Mouse (Mus musculus): Measurements from ENCODE around the gene Ubap2l.

Ubap2l gene

GRCm38 (mm10) chr3:90052351-90053241 lies at the start of gene Ubap2l:
Gene Ubap2l, minus strand, starts transcription at chr3:90052628.
- DNase-seq: peak; percentile 96

GRCm38 (mm10) chr3:90101673-90102072 lies 49.2 kb upstream of the Ubap2l start:
- DNase-seq: no peak

- no peak for DNase-seq
These were observed 48.6 kb upstream of the Ubap2l start for GRCm38 (mm10) chr3:90101010-90101409.

GRCm38 (mm10) chr3:90097928-90098327 lies 45.5 kb upstream of the Ubap2l start:
- no peak for DNase-seq

DNA sequence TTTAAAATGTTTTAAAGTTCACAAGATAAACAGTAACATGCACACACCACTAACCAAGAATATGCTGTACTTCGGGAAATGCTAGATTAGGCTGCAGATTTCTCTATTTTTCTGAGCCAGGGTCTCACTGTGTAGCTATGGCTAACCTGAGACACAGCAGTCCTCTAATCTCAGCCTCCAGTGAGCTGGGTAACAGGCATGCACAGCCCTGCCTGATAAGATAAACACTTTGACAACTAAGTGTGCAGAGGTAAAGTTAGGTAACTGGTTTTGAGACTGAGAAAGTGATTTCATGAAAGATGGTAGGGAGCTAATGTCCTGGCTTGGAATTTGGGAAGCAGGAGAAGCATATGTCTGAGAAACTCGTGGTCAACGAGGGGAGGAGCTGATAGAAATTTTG lies 42.0 kb upstream of the Ubap2l start:
- DNase-seq: no peak

DNA sequence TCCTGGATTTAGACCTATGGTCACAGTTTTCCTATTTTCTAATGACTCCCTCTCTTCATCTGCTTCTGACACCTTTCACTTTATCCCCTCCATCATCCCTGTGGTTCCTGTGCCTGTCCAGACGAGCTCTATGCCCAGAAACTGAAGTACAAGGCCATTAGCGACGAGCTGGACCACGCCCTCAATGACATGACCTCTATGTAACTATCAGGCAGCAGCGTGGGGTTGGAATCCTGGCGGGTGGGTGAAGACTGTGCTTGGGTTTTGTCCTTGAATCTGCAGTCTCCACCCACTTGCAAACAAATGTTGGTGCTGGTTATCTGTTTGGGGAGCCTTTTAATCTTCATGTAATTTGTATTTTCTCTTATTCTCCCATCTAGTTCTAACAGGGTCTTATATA lies 38.5 kb upstream of the Ubap2l start:
- DNase-seq: no peak

GRCm38 (mm10) chr3:90088617-90089016 lies 36.2 kb upstream of the Ubap2l start:
- no peak for DNase-seq

- DNase-seq: no peak
These were observed 33.6 kb upstream of the Ubap2l start for GRCm38 (mm10) chr3:90086068-90086467.

DNA sequence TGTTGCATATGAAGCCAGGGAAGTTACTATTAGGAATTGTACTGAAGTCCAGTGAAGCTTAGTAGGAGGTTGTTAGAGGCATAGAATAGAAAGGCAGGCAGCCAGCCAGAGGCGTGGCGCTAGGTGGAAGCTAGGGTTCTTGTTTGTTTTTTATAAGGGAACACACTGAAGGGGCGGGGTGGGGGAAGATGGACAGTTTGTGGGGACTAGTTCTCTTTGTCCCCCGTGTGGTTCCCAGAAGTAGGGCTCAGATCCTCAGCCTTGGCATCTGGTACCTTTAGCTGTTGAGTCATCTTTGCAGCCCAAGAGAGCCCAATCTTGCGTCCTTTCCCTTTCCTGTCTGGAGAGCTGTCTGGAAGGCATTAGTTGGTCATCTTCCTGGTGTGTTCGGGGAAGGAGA lies 32.9 kb upstream of the Ubap2l start:
- no peak for DNase-seq

DNA sequence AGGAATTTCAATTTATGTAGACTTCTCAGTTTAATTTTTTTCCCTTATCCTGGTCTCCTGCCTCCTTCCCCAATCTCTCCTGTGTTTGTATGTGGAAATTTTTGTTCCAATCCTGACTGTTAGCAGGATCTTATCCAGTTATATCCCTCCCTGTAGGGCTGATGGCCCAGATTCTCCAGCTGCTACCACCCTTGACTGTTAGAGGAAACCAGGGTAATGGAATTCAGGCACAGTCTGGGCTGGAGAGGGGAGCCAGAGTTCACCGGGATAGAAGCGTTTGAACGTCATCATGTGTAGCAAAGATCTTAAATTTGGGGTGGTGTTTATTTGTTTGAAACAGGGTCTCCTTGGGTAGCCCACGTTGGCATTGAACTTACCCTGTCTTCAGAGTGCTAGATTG lies 32.4 kb upstream of the Ubap2l start:
- no peak for DNase-seq

- no peak for DNase-seq
These were observed 31.4 kb upstream of the Ubap2l start for GRCm38 (mm10) chr3:90083698-90084324.

DNA sequence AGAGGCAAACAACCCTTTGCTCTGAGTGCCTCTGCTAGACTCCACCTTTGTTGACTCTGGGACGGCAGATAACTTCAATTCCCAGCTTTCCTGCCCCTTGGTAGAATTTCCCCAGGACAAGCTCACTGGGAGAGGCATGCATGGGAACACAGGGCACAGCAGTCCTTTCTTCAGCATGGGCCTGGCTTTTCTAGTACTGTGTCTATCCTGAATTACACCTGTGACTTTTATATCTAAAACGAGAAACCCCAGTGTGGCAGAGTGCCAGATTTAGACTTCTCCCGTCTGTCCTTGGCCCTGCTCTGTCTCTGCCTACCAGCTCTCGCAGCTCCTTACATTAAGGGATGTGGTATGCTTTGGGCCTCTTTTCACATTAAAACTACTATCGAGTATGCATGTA lies 30.6 kb upstream of the Ubap2l start:
- peak; percentile 34 for DNase-seq

DNA sequence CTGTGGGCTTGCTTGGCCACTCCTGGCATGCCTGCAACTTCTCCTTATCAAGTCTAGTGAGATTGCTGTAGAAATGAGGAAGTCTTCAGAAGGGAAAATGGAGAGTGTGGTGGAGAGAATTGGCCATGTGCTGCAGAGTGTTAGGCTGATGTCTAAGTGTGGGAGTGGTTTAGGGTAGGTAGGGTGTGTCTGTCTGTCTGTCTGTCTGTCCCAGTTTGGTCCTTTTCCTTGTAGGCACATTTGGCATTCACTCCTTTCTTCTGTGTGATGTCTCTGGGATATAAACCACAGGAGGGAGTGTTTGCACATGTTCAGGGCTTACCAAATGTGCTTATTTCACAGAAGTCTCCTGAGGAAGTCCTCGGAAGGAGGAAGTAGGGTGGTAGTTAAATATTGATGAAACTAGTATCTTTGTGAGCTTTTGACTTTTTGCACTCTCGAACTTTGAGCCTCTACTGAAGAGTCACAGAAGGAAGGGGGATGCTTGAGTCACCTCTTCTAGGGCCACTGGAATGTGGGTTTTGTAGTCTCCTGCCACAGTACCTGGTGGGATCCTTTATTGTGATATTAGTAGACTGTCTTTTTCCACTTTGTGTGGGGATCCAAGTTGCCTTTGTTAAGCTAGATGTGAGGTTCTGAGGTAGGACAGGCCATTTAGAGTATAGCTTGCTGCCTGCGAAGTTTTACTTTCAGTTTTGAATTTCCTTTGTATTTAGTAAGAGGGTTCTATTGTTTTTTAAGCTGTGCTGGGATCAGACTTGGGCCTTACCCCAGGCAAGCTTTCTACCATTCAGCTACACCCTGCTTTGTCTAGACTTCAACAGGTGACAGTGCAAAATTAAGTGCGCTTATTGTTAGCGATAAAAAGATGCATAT lies 29.2 kb upstream of the Ubap2l start:
- peak; percentile 81 for DNase-seq

GRCm38 (mm10) chr3:90080498-90080863 lies 28.1 kb upstream of the Ubap2l start:
- no peak for DNase-seq

DNA sequence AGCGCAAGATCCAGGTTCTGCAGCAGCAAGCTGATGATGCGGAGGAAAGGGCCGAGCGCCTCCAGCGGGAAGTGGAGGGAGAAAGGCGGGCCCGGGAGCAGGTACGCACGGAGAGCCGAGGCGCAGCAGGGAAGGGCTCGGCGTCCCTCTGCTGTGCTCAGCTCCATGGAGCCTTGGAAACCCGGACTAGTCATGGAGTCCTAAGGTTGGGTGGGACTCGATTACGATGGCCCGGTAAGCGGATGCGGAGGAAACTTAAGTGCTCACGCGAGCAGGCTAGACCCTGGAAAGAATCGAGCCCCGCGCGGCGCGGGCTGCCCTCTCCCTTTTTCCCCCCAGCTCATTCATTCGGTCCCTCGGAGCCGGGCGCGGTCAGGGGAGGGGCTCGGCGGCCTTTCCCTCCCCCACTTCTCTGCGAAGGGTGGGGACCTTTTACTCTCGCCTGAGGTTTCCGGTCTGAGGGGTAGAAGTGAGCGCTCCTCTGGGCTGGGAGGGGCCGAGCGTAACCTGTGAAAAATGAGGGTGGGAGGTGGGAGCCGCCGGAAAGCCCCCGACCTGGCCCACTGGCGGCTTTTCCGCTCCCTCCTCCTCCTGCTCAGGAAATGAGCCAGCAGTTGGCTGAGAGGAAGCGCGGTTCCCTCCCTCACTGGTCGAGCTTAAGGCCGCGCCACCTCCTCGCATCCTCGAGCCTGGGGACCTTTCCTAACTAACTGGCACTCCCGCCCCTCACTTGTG lies 27.5 kb upstream of the Ubap2l start:
- peak; percentile 71 for DNase-seq

DNA sequence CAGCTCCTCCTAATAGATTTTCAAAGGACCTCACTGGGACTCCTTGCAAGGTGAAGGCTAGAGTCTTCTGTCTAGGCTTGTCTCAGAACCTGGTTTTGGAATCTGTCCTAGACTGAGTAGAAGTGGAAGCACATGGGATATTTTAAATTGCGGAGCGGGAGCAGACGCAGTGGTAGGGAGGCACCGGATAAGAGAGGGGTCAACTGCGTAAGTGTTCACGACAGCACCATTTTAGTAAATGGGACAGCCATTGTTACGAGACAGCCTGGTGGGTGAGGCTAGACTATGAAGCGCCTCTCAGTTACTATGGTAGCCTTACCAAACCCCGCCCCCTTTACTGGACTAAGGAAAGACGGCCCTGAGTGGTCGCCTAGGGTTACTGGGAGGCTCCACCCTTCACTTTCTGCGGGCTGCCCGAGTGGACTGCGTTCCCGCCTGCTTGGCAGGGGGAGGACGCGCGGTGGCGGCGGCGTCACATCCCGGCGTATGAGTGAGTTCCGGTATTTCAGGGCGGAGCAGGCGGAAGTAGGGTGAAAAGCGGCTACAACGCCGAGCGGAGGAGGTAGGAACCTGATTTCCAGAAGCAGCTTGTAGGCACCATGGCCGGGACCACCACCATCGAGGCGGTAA lies 26.8 kb upstream of the Ubap2l start:
- peak; percentile 98 for DNase-seq

DNA sequence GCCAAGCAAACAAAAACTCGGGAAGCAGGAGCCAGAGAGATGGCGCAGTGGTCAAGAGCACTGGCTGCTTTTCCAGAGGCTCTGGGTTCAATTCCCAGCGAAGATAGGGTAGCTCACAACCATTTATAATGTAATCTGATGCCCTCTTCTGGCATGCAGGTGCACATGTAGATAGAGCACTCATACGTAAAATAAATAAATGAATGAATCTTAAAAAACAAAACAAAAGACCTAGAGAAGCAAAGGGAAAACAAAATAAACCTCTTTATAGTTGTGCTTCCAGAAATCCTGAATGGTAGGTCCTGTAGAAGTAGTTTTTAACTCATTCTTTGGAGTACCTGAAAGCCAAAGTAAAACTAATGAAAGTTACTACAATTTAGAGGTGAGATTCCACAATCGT lies 25.8 kb upstream of the Ubap2l start:
- DNase-seq: no peak

DNA sequence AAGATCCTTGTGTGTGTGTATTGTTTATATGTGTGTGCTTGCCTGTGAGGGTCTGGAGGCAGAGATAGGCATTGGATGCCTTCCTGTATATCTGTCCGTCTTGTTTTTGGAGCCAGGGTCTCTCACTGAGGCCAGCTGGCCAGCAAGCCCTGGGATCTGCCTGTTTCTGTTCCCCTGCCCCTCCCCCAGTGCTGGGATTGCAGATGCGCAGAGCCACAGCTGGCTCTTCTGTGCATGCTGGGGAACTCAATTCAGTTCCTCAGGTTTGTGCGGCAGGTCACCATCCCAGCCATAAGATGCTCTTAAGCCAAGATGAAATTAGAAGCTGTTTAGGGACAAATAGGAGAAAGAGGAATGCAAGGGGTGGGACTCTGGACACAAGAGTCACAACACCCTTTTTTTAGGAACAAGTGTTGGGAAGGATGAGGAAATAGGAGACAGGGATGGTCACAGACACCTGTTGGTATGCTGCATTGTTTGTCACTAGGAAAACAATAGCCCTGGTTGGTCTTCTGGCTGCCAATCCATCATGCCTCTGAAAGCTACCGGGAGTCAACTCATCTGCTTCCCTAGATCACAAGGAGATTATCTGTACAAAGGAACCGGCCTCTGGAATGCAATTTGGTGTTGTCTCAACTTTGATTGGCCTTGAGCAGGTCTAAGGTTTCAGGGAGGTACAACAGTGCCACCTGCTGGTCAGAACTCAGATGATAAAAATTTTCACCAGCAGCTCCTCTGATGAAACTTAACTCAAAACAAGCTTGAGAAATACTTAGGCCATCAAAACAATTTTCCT lies 24.7 kb upstream of the Ubap2l start:
- DNase-seq: peak; percentile 89

DNA sequence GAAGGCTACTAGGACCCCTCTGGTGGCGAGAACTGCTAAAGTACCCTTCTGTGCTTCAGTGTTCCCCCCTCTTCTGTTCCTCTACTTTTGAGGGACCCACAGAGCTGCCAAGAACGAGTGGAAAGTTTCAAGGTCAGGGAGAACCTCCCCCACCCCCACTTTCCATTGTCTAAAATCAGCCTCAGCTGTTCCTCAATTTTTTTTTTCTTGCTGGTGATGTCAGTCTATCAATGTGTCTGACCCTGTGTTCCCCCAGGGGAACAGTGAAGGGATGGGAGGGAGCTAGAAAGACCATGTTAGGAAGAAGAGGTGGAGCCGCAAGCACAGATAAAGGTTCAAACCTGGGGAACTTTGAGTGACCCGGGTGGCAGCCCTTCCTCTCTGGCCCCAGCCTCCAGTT lies 19.9 kb upstream of the Ubap2l start, which contains the start of gene Tpm3:
Gene Tpm3, plus strand, starts transcription at position 356 of the 400 bp plus-strand sequence.
- no peak for DNase-seq

- no peak for DNase-seq
These were observed 17.3 kb upstream of the Ubap2l start for GRCm38 (mm10) chr3:90069688-90070087.

GRCm38 (mm10) chr3:90067851-90068250 lies 15.4 kb upstream of the Ubap2l start:
- DNase-seq: no peak
